Mouse (Mus musculus): ENCODE measurements around the gene Fam171b. TPM values are rescaled to one million over a fixed set of nuclear protein-coding genes. Genes with fewer than 3 reads are reported as not detected.
A peak's percentile ranks its signal among the peaks of the same experiment; 100 is the strongest.

Gene Fam171b
- polyA plus RNA-seq (2016; fragmentation: Nextera tagmentation; extraction: Ambion mirVana), result 2.6 and 4.3 TPM in 2 replicates

DNA sequence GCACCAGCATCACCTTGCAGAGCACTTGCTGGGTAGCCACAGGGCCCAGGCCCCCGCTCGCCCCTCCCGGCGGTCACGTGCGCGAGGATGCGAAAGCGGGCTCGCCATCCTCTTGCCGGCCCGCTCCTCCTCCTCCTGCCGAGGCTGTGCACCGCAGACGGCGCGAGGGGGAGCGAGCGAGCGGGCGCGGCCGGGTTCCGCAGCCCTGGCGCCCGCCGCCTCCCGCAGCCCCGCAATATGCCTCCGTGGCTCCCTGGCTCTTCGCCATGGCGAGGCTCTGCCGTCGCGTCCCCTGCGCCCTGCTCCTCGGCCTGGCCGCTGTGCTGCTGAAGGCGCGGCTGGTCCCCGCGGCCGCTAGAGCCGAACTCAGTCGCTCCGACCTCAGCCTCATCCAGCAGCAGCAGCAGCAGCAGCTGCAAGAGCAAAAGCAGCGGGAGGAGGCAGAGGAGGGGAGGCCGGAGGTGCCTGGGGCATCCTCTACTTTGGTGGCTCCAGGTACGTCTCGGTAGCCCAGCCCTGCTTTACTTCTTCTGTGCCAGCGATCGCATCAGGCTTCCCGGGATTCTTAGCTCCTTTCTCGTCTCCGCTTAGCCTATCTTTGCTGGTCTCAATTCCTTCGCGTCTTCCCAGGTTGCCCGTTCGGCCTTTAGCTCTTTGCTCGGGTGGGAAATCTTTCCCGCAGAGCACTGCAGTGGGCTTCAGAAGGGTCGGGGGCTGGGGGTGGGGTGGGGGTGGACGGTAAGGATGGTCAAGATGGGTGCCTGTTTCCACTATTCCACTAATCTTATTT, at the start of gene Fam171b:
Gene Fam171b (plus strand): TSS at position 154 of the 790 bp plus-strand sequence.
- under 1% methylated on average over 63 of the region's 63 CpGs for WGBS
- Histone ChIP-seq H3K36me3 (no peaks in the 10 kb centered on the region), H3K9me3 (no peaks in the 10 kb centered on the region), H3K27me3 (ENCODE audit: insufficient read depth, poor library complexity, severe bottlenecking) (peaks cover 25% of the 10 kb centered on the region; the same call in 1 of the 2 replicates), H3K27ac (peak within 1 kb of the TSS; percentile 88), H3K4me3 (peak within 1 kb of the TSS; percentile 87), H3K4me1 (peaks cover 9% of the 10 kb centered on the region; the same call in 1 of the 2 replicates)
- peak; percentile 84 for DNase-seq (ENCODE audit: low spot score)

DNA sequence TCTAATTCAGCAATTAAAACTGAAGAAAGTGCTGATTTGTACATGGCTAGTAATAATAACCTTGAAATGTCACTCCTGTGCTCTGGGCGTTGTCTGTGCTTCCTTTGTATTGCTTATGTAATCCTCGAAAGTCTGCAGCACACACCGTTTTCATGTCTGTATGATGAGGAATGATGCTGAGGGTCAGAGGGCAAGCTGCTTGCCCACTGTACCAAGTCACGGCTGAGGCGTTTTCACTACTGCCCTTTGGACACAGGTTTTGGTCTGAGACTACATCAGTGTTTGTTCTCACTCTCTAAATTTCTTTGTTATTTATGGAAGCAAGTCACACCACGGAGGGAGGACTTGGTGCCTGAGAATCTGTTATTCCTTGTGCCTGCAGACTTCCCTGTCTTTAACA, 46.4 kb upstream of the Fam171b start:
- H3K9me3 ChIP-seq, result no peaks in the 10 kb centered on the region
- 82% methylated on average over 6 of the region's 6 CpGs for WGBS
- no peak overlapping the region for H3K27ac ChIP-seq
- H3K4me3 ChIP-seq, result no peak overlapping the region
- no peak for DNase-seq (ENCODE audit: low spot score)
- H3K36me3 ChIP-seq, result peaks cover 28% of the 10 kb centered on the region
- H3K27me3 ChIP-seq (ENCODE audit: insufficient read depth, poor library complexity, severe bottlenecking), result no peaks in the 10 kb centered on the region
- no peaks in the 10 kb centered on the region for H3K4me1 ChIP-seq

DNA sequence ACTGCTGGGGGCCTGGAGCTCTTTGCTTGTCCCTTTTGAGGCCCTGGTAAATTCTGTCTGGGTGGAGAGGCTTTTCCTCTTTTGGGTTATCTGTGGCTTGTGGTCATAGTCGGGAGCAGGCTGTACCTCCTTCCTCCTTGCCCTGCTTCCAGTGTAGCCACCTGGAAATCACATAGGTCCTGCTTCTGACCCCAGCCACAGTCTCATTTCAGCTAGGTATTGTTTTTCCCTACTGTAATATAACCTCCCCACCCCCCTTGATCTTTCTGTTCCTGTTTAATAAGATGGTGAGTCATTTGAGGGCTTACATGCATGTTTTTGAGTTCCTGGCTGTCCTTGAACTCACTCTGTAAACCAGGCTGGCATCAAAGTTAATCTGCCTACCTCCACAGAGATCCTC, 45.6 kb upstream of the Fam171b start:
- 67% methylated on average over 1 of the region's 1 CpGs for WGBS
- no peaks in the 10 kb centered on the region for H3K9me3 ChIP-seq
- H3K27ac ChIP-seq, result no peak overlapping the region
- no peaks in the 10 kb centered on the region for H3K27me3 ChIP-seq (ENCODE audit: insufficient read depth, poor library complexity, severe bottlenecking)
- peaks cover 31% of the 10 kb centered on the region for H3K36me3 ChIP-seq
- no peaks in the 10 kb centered on the region for H3K4me1 ChIP-seq
- no peak overlapping the region for H3K4me3 ChIP-seq
- DNase-seq (ENCODE audit: low spot score), result no peak

- no peak for DNase-seq (ENCODE audit: low spot score)
- Histone ChIP-seq H3K9me3 (no peaks in the 10 kb centered on the region), H3K4me3 (no peak overlapping the region), H3K27me3 (ENCODE audit: insufficient read depth, poor library complexity, severe bottlenecking) (no peaks in the 10 kb centered on the region), H3K36me3 (peaks cover 43% of the 10 kb centered on the region), H3K4me1 (no peaks in the 10 kb centered on the region), H3K27ac (no peak overlapping the region)
- WGBS, result 88% methylated on average over 4 of the region's 4 CpGs
Measured at GRCm38 (mm10) chr2:83768311-83769047, 44.0 kb upstream of the Fam171b start.

- Histone ChIP-seq H3K27ac (no peak overlapping the region), H3K9me3 (no peaks in the 10 kb centered on the region), H3K4me1 (no peaks in the 10 kb centered on the region), H3K4me3 (no peak overlapping the region), H3K36me3 (peaks cover 53% of the 10 kb centered on the region), H3K27me3 (ENCODE audit: insufficient read depth, poor library complexity, severe bottlenecking) (no peaks in the 10 kb centered on the region)
- DNase-seq (ENCODE audit: low spot score), result no peak
- WGBS, result 63% methylated on average over 7 of the region's 7 CpGs
Measured at GRCm38 (mm10) chr2:83771155-83771812, 41.2 kb upstream of the Fam171b start.

DNA sequence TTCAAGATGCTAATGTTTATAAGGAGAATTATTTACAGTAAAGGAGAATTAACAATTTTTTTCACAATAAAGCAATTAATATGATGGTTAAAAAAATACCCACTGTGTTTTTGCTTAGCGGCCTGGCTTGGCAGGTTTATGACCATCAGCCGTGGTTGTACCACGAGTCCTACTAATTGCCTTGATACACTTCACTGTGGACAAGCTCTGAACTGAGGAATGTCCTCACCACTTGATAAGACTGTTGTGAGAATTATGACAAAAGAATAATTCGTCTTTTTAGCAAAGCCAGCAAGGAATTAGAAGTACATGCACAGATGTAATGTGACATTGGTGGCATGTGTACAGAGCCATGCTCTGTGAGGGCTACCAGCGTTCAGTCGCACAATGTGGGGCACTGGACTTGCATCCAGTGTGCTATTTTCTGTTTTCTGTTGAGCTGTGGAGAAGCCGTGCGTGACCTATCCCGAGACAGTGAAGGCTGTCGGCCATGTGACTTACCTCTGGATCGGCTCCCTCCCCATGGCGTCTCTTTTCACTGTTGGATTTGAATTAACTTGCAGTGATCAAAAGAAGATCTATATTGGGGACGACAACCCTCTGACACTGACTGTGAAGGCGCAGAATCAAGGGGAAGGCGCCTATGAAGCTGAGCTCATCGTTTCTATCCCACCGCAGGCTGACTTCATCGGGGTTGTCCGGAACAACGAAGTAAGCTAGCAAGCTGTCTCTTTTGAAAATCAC, 20.9 kb upstream of the Fam171b start:
- Histone ChIP-seq H3K9me3 (no peaks in the 10 kb centered on the region), H3K36me3 (peaks cover 60% of the 10 kb centered on the region), H3K4me3 (no peak overlapping the region), H3K4me1 (no peaks in the 10 kb centered on the region), H3K27ac (no peak overlapping the region), H3K27me3 (ENCODE audit: insufficient read depth, poor library complexity, severe bottlenecking) (no peaks in the 10 kb centered on the region)
- 88% methylated on average over 20 of the region's 20 CpGs for WGBS
- DNase-seq (ENCODE audit: low spot score), result no peak

DNA sequence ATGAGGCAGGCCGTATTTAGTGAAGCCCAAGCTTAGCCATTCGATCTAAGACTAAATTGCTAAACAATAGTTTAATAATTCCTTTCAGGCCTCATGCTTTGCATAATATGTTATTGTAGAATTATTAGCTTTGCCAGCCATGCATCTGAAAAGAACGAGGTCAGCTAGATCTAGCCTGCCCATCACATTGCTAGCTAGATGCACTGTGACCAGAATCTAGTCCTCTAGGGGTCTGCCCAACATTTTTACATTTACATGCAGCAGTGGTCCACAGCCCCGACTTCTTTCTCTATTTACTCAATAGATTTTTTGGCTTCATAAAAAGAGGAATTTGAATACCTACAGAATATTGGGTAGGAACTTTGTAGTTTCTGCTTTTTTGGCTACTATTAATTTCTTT, 20.3 kb upstream of the Fam171b start:
- Histone ChIP-seq H3K4me1 (no peaks in the 10 kb centered on the region), H3K9me3 (no peaks in the 10 kb centered on the region), H3K4me3 (no peak overlapping the region), H3K36me3 (peaks cover 64% of the 10 kb centered on the region), H3K27ac (no peak overlapping the region), H3K27me3 (ENCODE audit: insufficient read depth, poor library complexity, severe bottlenecking) (no peaks in the 10 kb centered on the region)
- no peak for DNase-seq (ENCODE audit: low spot score)
- WGBS, result 90% methylated on average over 4 of the region's 4 CpGs

DNA sequence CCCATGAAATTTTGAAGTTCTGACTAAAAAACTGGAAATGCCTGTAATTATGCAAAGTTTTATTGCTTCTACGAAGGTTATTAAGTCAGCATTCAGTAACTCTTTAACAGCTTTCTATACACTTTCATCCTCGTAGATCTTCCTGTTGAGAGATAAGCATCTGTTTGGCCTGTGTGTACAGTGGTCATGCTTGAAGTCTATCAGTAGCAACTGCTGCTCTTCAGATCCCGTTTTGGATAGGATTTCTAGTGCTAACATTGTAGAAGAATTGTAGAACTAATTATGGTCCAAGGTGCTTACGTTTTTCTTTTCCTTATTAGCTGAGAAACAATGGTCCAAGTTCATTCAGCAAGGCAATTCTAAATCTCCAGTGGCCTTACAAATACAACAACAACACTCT, 16.7 kb upstream of the Fam171b start:
- H3K4me3 ChIP-seq, result no peak overlapping the region
- no peaks in the 10 kb centered on the region for H3K4me1 ChIP-seq
- no peaks in the 10 kb centered on the region for H3K27me3 ChIP-seq (ENCODE audit: insufficient read depth, poor library complexity, severe bottlenecking)
- DNase-seq (ENCODE audit: low spot score), result no peak
- no peaks in the 10 kb centered on the region for H3K9me3 ChIP-seq
- WGBS, result 79% methylated on average over 4 of the region's 4 CpGs
- peaks cover 77% of the 10 kb centered on the region for H3K36me3 ChIP-seq
- H3K27ac ChIP-seq, result no peak overlapping the region

DNA sequence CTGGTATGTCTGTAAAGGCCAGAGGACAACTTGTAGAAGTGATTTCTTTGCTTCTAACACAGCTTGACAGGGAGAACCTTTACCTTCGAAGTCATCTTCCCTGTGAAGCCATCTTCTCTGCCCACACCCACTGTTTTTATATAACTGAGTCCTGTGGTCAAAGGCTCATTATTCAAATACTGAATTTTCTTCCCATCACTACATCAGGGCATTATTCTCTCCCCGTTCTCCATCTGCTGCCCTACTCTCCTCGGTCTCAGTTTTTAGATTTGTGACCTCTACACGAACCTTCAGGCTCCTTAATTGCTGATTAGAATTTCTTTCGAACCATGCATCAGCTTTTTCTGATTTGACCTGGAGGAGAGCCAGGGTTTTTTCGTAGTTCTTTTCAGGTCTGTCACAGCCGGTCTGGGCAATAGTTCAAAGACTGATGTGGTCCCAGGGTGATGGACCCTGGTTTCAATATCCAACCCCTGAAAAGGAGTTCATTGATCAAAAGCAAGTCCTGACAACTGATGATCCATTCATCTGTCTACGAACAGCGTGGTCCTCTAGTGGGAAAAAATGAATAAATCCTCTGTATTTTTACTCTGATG, 14.4 kb upstream of the Fam171b start:
- DNase-seq (ENCODE audit: low spot score), result no peak
- WGBS, result 85% methylated on average over 9 of the region's 9 CpGs
- Histone ChIP-seq H3K9me3 (no peaks in the 10 kb centered on the region), H3K36me3 (peaks cover 79% of the 10 kb centered on the region), H3K27me3 (ENCODE audit: insufficient read depth, poor library complexity, severe bottlenecking) (no peaks in the 10 kb centered on the region), H3K27ac (no peak overlapping the region), H3K4me1 (no peaks in the 10 kb centered on the region), H3K4me3 (no peak overlapping the region)

- H3K27ac ChIP-seq, result 0 out of 2 replicates have a peak overlapping the region, but pooled peaks have one; percentile 88
- peaks cover 25% of the 10 kb centered on the region; the same call in 1 of the 2 replicates for H3K27me3 ChIP-seq (ENCODE audit: insufficient read depth, poor library complexity, severe bottlenecking)
- 19% methylated on average over 10 of the region's 10 CpGs for whole genome bisulfite sequencing
- H3K36me3 ChIP-seq, result no peaks in the 10 kb centered on the region
- no peak for DNase-seq (ENCODE audit: low spot score)
- H3K4me3 ChIP-seq, result peak overlapping the region; percentile 87
- H3K4me1 ChIP-seq, result peaks cover 9% of the 10 kb centered on the region; the same call in 1 of the 2 replicates
- H3K9me3 ChIP-seq, result no peaks in the 10 kb centered on the region
Measured at GRCm38 (mm10) chr2:83813273-83813892, 947 bp downstream of the Fam171b start.

DNA sequence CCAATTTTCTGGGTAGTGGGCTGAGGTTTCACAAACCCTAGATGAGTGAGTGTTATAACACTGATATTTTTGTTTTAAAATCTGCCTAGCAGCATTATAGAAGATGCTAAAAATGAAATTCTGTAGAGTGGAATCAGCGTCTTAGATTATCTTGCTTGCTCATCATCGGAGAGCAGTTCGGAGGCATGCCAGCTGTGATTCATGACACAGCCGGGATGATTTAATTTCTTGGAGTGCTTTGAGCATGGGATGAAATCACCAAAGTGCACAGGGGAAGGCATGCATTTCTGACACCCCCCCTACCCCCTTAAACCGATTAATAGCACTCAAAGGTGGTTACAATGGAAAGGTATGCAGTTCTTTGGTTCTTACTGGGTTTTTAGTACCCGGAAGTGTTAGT, 1.6 kb downstream of the Fam171b start:
- 74% methylated on average over 6 of the region's 6 CpGs for WGBS
- H3K4me1 ChIP-seq, result peaks cover 9% of the 10 kb centered on the region; the same call in 1 of the 2 replicates
- H3K9me3 ChIP-seq, result no peaks in the 10 kb centered on the region
- peaks cover 25% of the 10 kb centered on the region; the same call in 1 of the 2 replicates for H3K27me3 ChIP-seq (ENCODE audit: insufficient read depth, poor library complexity, severe bottlenecking)
- H3K27ac ChIP-seq, result no peak overlapping the region
- no peaks in the 10 kb centered on the region for H3K36me3 ChIP-seq
- DNase-seq (ENCODE audit: low spot score), result no peak
- no peak overlapping the region for H3K4me3 ChIP-seq

DNA sequence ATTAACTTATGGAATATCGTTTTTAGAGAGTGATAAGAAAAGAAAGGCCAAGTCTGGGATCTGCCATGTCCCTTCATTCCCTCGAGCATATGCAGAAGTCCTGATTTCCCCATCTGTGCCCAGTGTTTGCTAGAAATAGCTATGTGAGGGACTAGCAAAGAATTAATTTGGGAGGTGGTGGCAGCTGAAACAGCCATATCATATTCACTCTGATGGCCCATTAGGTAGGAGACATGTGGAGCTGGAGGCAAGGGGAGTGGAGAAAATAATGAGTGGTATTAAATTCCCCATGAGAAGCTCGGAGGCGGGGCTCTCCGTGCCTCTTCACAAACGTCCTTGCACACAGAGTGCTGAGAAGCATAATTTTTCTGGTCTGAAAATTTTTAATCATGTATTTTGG, 3.7 kb downstream of the Fam171b start:
- 82% methylated on average over 6 of the region's 6 CpGs for WGBS
- no peak overlapping the region for H3K27ac ChIP-seq
- H3K9me3 ChIP-seq, result no peaks in the 10 kb centered on the region
- no peak for DNase-seq (ENCODE audit: low spot score)
- H3K4me1 ChIP-seq, result peaks cover 9% of the 10 kb centered on the region; the same call in 1 of the 2 replicates
- peaks cover 25% of the 10 kb centered on the region; the same call in 1 of the 2 replicates for H3K27me3 ChIP-seq (ENCODE audit: insufficient read depth, poor library complexity, severe bottlenecking)
- no peaks in the 10 kb centered on the region for H3K36me3 ChIP-seq
- no peak overlapping the region for H3K4me3 ChIP-seq
